Mouse (Mus musculus): ENCODE measurements around the gene Atp4b. TPM values are rescaled to one million over a fixed set of nuclear protein-coding genes. Genes with fewer than 3 reads are reported as not detected.
A peak's percentile ranks its signal among the peaks of the same experiment; 100 is the strongest.

Atp4b gene
- polyA plus RNA-seq, 1 experiment = not detected

- Histone ChIP-seq H3K4me1 (ENCODE audit: control insufficient read depth) (peaks cover 50% of the 10 kb centered on the region), H3K9me3 (ENCODE audit: control insufficient read depth, low read length) (peaks cover 4% of the 10 kb centered on the region), H3K4me3 (replicated peaks) (no peak overlapping the region), H3K27me3 (ENCODE audit: control insufficient read depth) (no peaks in the 10 kb centered on the region), H3K36me3 (ENCODE audit: control insufficient read depth) (peaks cover 100% of the 10 kb centered on the region)
- TF ChIP-seq GATA1 (IDR thresholded peaks at IDR 0.05; ENCODE audit: low read length) (no peak), TAL1 (IDR thresholded peaks at IDR 0.05; ENCODE audit: low read length) (no peak)
Observed at GRCm38 (mm10) chr8:13356681-13357080, 39.9 kb downstream of the Atp4b start.

GRCm38 (mm10) chr8:13356221-13356620 is 40.4 kb downstream of the Atp4b start:
- Histone ChIP-seq H3K27me3 (ENCODE audit: control insufficient read depth) (no peaks in the 10 kb centered on the region), H3K36me3 (ENCODE audit: control insufficient read depth) (peaks cover 100% of the 10 kb centered on the region), H3K9me3 (ENCODE audit: control insufficient read depth, low read length) (no peaks in the 10 kb centered on the region), H3K4me3 (replicated peaks) (no peak overlapping the region), H3K4me1 (ENCODE audit: control insufficient read depth) (peaks cover 55% of the 10 kb centered on the region)
- TF ChIP-seq TAL1 (IDR thresholded peaks at IDR 0.05; ENCODE audit: low read length) (no peak), GATA1 (IDR thresholded peaks at IDR 0.05; ENCODE audit: low read length) (no peak)

GRCm38 (mm10) chr8:13353883-13354282 is 42.7 kb downstream of the Atp4b start:
- H3K36me3 ChIP-seq (ENCODE audit: control insufficient read depth) = peaks cover 100% of the 10 kb centered on the region
- H3K27me3 ChIP-seq (ENCODE audit: control insufficient read depth) = no peaks in the 10 kb centered on the region
- no peak for TF ChIP-seq GATA1 (IDR thresholded peaks at IDR 0.05; ENCODE audit: low read length)
- TF ChIP-seq TAL1 (IDR thresholded peaks at IDR 0.05; ENCODE audit: low read length) = no peak
- peaks cover 76% of the 10 kb centered on the region for H3K4me1 ChIP-seq (ENCODE audit: control insufficient read depth)
- no peaks in the 10 kb centered on the region for H3K9me3 ChIP-seq (ENCODE audit: control insufficient read depth, low read length)
- no peak overlapping the region for H3K4me3 ChIP-seq (replicated peaks)

- Histone ChIP-seq H3K4me3 (replicated peaks) (no peak overlapping the region), H3K36me3 (ENCODE audit: control insufficient read depth) (peaks cover 100% of the 10 kb centered on the region), H3K9me3 (ENCODE audit: control insufficient read depth, low read length) (no peaks in the 10 kb centered on the region), H3K4me1 (ENCODE audit: control insufficient read depth) (peaks cover 78% of the 10 kb centered on the region), H3K27me3 (ENCODE audit: control insufficient read depth) (no peaks in the 10 kb centered on the region)
- TF ChIP-seq GATA1 (IDR thresholded peaks at IDR 0.05; ENCODE audit: low read length) (peak; percentile 54; the same call in 1 of the 2 replicates), TAL1 (IDR thresholded peaks at IDR 0.05; ENCODE audit: low read length) (no peak)
Observed at GRCm38 (mm10) chr8:13353155-13353833, 43.3 kb downstream of the Atp4b start.

GRCm38 (mm10) chr8:13352601-13353000 is 44.0 kb downstream of the Atp4b start:
- no peaks in the 10 kb centered on the region for H3K27me3 ChIP-seq (ENCODE audit: control insufficient read depth)
- H3K4me3 ChIP-seq (replicated peaks) = peak overlapping the region; percentile 0
- H3K9me3 ChIP-seq (ENCODE audit: control insufficient read depth, low read length) = no peaks in the 10 kb centered on the region
- no peak for TF ChIP-seq TAL1 (IDR thresholded peaks at IDR 0.05; ENCODE audit: low read length)
- TF ChIP-seq GATA1 (IDR thresholded peaks at IDR 0.05; ENCODE audit: low read length) = no peak
- peaks cover 83% of the 10 kb centered on the region for H3K4me1 ChIP-seq (ENCODE audit: control insufficient read depth)
- peaks cover 100% of the 10 kb centered on the region for H3K36me3 ChIP-seq (ENCODE audit: control insufficient read depth)

- no peak overlapping the region for H3K4me3 ChIP-seq (replicated peaks)
- TF ChIP-seq GATA1 (IDR thresholded peaks at IDR 0.05; ENCODE audit: low read length) = no peak
- no peak for TF ChIP-seq TAL1 (IDR thresholded peaks at IDR 0.05; ENCODE audit: low read length)
Observed at GRCm38 (mm10) chr8:13351593-13351992, 45.0 kb downstream of the Atp4b start.

GRCm38 (mm10) chr8:13350052-13350451 is 46.6 kb downstream of the Atp4b start:
- Histone ChIP-seq H3K4me3 (replicated peaks) (no peak overlapping the region), H3K27me3 (ENCODE audit: control insufficient read depth) (no peaks in the 10 kb centered on the region), H3K9me3 (ENCODE audit: control insufficient read depth, low read length) (no peaks in the 10 kb centered on the region), H3K4me1 (ENCODE audit: control insufficient read depth) (peaks cover 80% of the 10 kb centered on the region), H3K36me3 (ENCODE audit: control insufficient read depth) (peaks cover 100% of the 10 kb centered on the region)
- no peak for TF ChIP-seq TAL1 (IDR thresholded peaks at IDR 0.05; ENCODE audit: low read length)
- TF ChIP-seq GATA1 (IDR thresholded peaks at IDR 0.05; ENCODE audit: low read length) = no peak

More at GRCm38 (mm10) chr8:13351593-13351992, 45.0 kb downstream of the Atp4b start:
- H3K27me3 ChIP-seq (ENCODE audit: control insufficient read depth) = no peaks in the 10 kb centered on the region
- H3K9me3 ChIP-seq (ENCODE audit: control insufficient read depth, low read length) = no peaks in the 10 kb centered on the region
- peaks cover 100% of the 10 kb centered on the region for H3K36me3 ChIP-seq (ENCODE audit: control insufficient read depth)
- peaks cover 82% of the 10 kb centered on the region for H3K4me1 ChIP-seq (ENCODE audit: control insufficient read depth)

- Histone ChIP-seq H3K36me3 (ENCODE audit: control insufficient read depth) (peaks cover 85% of the 10 kb centered on the region), H3K27me3 (ENCODE audit: control insufficient read depth) (no peaks in the 10 kb centered on the region), H3K9me3 (ENCODE audit: control insufficient read depth, low read length) (no peaks in the 10 kb centered on the region), H3K4me3 (replicated peaks) (no peak overlapping the region), H3K4me1 (ENCODE audit: control insufficient read depth) (peaks cover 68% of the 10 kb centered on the region)
- TF ChIP-seq TAL1 (IDR thresholded peaks at IDR 0.05; ENCODE audit: low read length) (no peak), GATA1 (IDR thresholded peaks at IDR 0.05; ENCODE audit: low read length) (no peak)
Observed at GRCm38 (mm10) chr8:13343134-13343533, 53.5 kb downstream of the Atp4b start.

GRCm38 (mm10) chr8:13342340-13342739 is 54.3 kb downstream of the Atp4b start:
- Histone ChIP-seq H3K36me3 (ENCODE audit: control insufficient read depth) (peaks cover 77% of the 10 kb centered on the region), H3K27me3 (ENCODE audit: control insufficient read depth) (no peaks in the 10 kb centered on the region), H3K9me3 (ENCODE audit: control insufficient read depth, low read length) (no peaks in the 10 kb centered on the region), H3K4me1 (ENCODE audit: control insufficient read depth) (peaks cover 72% of the 10 kb centered on the region), H3K4me3 (replicated peaks) (no peak overlapping the region)
- TF ChIP-seq TAL1 (IDR thresholded peaks at IDR 0.05; ENCODE audit: low read length) (no peak), GATA1 (IDR thresholded peaks at IDR 0.05; ENCODE audit: low read length) (no peak)

Data from erythroblast, embryonic 14.5 days (primary cell).